Mouse (Mus musculus) R1 (cell line): ENCODE measurements around the gene Olfr1504.
"Not testable (repeated sequence)": the region's sequence is repeated elsewhere in the genome, so short reads cannot be mapped to it uniquely, and the experiment has no call there.

ENCODE experiments used
- DNase-seq: peaks from one replicate; pipeline ENCODE4 v3.0.0-alpha.2; 2018; ENCODE audit warnings: low read depth, low spot score

The Olfr1504 gene

GRCm38 (mm10) chr19:13897828-13898227 lies at the start of gene Olfr1504:
Olfr1504 (minus strand) TSS chr19:13897928.
- DNase-seq = no peak

DNA sequence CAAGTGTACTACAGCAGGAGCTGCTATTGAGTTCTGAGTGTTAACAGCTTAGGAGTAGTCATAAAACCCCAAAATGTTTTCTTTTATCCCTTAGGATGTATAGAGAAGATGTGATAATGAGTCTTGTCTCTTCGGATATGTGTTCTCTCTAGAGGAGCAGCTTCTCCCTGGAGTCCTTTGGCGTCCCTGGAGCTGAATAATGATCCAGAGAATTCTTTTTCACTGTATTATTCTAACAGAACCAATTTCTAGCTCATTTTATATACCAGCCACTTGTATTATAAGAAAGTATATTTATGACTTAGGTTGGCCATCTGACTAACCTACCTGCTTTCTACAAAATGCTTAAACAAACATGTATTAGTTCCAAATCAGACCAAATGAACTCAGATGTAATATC lies 15.5 kb upstream of the Olfr1504 start, which contains the start of gene Olfr1505:
TSS of gene Olfr1505 (plus strand) at position 301 of the 400 bp plus-strand sequence.
- DNase-seq = no peak

GRCm38 (mm10) chr19:13861495-13861894 lies 36.2 kb downstream of the Olfr1504 start, which contains the start of gene Olfr1502:
Olfr1502 (plus strand) TSS chr19:13861795.
- DNase-seq = no peak

DNA sequence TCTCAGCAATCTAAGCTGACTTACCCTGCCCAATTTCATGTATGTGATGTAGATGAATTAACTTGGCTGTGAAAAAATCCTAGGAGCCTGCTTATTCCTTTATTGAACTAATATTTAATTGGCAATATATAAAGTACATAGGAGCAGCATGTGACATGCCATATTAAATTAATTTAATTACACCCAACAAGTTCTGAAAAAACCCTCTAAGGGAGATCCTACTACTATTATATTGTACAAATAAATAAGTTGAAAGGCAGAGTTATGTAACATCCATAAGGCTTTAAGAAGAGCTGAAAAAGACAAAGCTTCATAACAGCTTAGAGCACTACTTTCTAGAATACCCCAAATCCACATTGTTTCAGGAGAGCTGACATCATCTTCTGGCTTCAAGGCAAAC lies 47.1 kb downstream of the Olfr1504 start, which contains the start of gene Olfr1501:
TSS of gene Olfr1501 (minus strand) at position 101 of the 400 bp plus-strand sequence.
- not testable (repeated sequence) for DNase-seq
